Mouse (Mus musculus) cerebellum, adult 2 months (tissue): ENCODE data around the gene Tomm20.

ENCODE experiments used
- CTCF ChIP-seq: fragments of 200-500 bp; IDR thresholded peaks from 2 replicates; pipeline ENCODE4 v1.5.1; 2011; ENCODE audit warnings: low read depth, mild to moderate bottlenecking, control low read depth, low read length, moderate library complexity, borderline replicate concordance; ENCODE audit not compliant: insufficient read depth
- POLR2A ChIP-seq: fragments of 200-500 bp; IDR thresholded peaks from 2 replicates; pipeline ENCODE4 v1.6.1; 2011; ENCODE audit warnings: low read length, control low read depth, borderline replicate concordance; ENCODE audit not compliant: insufficient read depth

GRCm38 (mm10) chr8:126979091-126979920, 33.7 kb upstream of the Tomm20 start:
- no peak for TF ChIP-seq CTCF
- no peak for TF ChIP-seq POLR2A
